Mouse (Mus musculus): ENCODE measurements at regions not wholly inside any gene's neighbourhood (a gene's known extent, or its start where the extent isn't known, plus 50 kb on each side); places are given as distances from the start of the nearest gene placed in this dataset.

GRCm38 (mm10) chr2:171331529-171331928, 599.9 kb downstream of the Dok5 start:
- DNase-seq = no peak

GRCm38 (mm10) chr2:171326909-171327308, 595.3 kb downstream of the Dok5 start:
- DNase-seq = no peak

DNA sequence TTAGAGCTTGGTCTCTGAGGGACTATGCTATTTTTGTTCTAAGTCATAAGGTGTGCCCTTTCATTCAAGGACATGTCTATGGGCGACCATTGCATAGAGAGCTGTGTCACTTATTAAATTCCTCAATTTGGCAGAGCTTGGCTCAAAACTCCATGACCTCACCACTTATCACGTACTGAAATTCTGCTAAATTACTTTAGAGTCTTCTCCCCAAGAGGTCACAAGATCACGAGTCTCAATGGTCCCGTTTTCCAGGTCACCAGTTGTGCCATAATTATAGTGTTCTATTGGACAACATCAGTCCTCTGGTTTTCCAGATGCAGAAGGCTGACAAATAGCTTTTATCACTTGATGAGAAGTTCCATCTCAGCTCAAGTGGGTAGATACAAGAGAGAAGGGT, 576.9 kb downstream of the Dok5 start:
- DNase-seq = no peak

DNA sequence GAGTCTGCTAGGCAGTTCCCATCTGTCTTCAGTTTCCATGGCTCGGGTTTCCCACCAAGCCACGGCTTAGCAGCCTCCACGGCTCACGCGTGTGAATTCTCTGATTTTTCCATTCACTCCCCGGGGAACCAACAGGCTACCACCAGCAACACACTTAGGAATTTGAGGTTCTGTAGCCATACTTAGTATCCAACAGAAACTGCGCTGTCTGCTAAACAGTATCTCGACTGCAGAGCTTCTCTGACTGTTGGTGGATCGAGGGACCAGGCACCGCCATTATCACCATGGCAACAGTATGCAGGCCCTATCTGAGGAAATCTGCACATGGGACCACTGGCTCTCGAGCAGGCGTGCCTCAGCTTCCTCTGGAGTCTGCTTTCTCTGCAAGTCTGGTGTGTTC, 574.4 kb downstream of the Dok5 start:
- DNase-seq = no peak

DNA sequence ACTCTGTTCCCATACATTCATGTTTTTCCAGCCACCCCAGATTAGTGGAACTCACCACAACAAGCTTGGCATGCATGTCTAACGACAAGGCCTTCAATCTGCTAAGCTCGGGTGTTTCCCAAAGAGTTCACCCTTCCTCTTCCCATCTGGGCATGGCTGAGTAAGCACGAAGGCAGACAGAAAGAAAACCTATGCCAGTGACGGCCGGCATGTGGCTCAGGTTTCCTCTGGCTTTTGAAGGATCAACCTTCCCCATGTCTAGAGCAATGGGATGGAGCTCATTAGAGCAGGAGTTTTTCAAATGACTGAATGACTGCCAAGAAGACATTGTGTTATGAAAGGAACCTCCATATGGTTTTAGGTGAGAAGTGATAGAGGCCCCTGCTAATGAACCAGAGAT, 566.9 kb downstream of the Dok5 start:
- DNase-seq = no peak

- no peak for DNase-seq
Measured at GRCm38 (mm10) chr2:171295603-171296002, 564.0 kb downstream of the Dok5 start.

DNA sequence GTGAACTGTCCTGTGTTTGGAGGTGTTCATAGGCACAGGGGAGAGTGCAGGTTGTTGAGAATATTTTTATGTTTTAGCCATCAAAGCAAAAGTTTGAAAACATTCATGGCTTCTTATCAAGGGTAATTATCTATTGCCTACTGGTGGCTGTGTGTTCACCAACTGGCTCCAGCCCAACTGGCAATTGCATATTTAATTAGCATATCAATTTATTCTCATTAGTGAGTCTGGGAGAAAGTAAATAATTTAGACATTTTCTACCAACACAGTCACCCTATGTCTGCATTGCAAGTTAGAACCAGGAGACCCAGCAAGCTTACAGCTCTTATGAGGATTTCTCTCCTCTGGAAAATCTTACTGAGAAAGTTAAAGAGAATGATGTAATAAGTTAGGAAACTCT, 561.0 kb downstream of the Dok5 start:
- no peak for DNase-seq

- no peak for DNase-seq
Measured at GRCm38 (mm10) chr2:171285719-171286394, 554.2 kb downstream of the Dok5 start.

DNA sequence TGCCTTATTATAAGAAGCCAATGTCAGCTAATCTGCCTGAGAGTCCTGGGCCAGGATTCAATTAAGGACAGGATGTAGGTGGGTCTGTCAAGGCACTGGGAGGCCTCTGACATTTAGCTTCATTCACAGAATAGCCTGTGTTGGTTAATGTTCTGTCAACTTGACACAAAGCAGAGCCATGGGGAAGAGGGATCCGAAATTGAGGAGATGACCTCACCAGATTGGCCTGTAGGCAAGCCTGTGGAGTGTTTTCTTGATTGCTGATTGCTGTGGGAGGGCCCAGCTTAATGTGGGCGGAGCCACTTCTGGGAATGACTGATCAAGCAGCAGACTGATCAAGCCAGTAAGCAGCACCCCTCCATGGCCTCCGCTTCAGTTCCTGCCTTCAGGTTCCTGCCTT, 548.5 kb downstream of the Dok5 start:
- no peak for DNase-seq

- DNase-seq = no peak
Measured at GRCm38 (mm10) chr2:171279319-171279718, 547.7 kb downstream of the Dok5 start.

- DNase-seq = no peak
Measured at GRCm38 (mm10) chr2:171253194-171253593, 521.6 kb downstream of the Dok5 start.

GRCm38 (mm10) chr2:171245391-171245790, 513.8 kb downstream of the Dok5 start:
- DNase-seq = no peak

- no peak for DNase-seq
Measured at GRCm38 (mm10) chr2:171242356-171242755, 510.7 kb downstream of the Dok5 start.

GRCm38 (mm10) chr2:171237276-171237960, 505.8 kb downstream of the Dok5 start:
- DNase-seq = no peak

DNA sequence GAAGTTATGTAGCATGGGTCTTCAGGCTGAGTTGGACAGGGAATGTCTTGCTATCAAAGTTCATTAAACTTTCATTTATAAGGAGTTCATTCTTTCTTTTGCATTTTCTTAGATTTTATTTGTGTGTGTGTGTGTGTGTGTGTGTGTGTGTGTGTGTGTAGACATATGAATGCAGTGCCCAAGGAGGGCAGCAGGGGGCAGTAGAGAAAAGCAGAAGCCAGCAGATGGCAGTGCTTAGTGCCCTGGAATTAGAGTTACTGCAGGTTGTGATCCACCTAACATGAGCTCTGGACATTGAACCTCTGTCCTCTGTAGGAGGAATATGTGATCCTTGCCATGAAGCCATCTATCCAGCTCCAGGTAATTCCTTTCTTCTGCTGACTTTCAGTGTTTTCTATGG, 501.2 kb downstream of the Dok5 start:
- no peak for DNase-seq

GRCm38 (mm10) chr2:171231288-171232050, 499.9 kb downstream of the Dok5 start:
- DNase-seq = no peak

DNA sequence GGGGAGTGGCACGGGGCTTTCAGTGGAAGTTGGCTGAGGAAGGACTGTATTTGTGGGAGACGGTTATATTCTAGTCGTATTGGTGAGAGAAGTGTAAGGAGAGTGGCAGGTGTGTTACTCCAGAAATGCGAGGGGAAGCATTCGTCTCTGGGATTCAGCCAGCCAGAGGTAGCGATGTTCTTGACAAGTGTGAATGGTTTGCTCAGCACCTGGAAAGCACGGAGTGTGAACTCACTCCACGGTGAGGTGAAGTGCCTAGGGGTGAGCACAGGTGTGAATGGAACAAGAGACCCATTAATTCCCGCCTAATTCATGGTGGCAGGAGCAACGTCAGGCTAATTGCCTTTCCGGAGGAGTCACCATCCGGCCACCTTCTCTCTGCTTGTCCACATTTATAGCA, 498.9 kb downstream of the Dok5 start:
- DNase-seq = no peak

DNA sequence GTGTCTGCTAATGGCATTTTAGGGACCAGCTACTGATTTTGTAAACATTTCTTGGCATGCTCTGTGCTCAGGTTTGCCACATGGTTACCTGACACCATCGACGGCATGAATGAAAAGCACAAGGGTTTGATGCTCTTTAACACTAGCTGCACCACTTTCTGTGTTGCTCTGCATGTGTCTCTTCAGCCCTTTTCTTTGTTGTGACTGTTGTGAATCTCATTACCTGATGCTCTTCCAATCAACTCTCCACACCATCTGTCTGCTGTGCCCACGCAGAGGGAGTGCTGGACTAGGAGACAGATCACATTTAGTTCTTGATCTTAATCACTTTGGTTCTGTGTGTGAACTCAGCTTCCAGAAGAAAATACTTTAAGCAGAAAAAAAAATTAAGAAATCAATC, 496.6 kb downstream of the Dok5 start:
- DNase-seq = no peak

DNA sequence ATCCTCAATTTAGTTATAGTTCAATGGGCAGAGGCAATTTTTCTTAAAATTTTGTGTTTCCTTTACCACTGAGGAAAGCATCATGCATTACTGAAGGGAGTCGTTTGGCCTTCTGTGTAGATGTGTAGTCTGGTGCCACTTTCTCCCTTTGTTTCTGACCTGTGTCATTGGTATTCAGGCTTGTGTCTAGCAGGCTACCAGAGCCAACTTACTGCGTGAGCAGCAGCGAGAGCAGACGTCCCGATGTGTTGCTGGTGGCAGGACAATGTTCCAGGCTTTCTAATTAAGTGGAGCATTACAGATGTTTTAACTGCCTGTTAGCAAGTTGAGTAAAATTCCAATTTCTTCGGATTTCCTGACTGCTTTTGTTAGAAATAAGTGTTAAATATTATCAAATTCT, 482.2 kb downstream of the Dok5 start:
- no peak for DNase-seq

GRCm38 (mm10) chr2:171196472-171196871, 464.9 kb downstream of the Dok5 start:
- DNase-seq = no peak

- DNase-seq = no peak
Measured at GRCm38 (mm10) chr2:171192181-171192580, 460.6 kb downstream of the Dok5 start.
